8 mouse cellular contexts compared by ENCODE assay signal in genomic region chr7:100493484-100494414, GRCm38 (mm10). TPM values are rescaled to one million over a fixed set of nuclear protein-coding genes. Genes with fewer than 3 reads are reported as not detected.
A peak's percentile ranks its signal among the peaks of the same experiment; 100 is the strongest.
DNase-seq lines count a peak whose midpoint lies in the region; ATAC-seq lines count a peak whose summit lies in the region.

No protein-coding gene starts in this region.

- peaks cover 18% of the 10 kb centered on the region for H3K36me3 ChIP-seq in heart, embryonic 11.5 days (ENCODE audit: control insufficient read depth, insufficient read depth, low read length)

- WGBS in heart, embryonic 11.5 days (ENCODE audit: insufficient replicate concordance): 29% methylated on average over 19 of the region's 19 CpGs

- DNase-seq in layer of hippocampus, adult 9-10 months (ENCODE audit: low spot score): peak; percentile 41
- DNase-seq in layer of hippocampus, adult 18-20 months (ENCODE audit: low spot score in 2 of 2): no peak
- peak; percentile 59 for DNase-seq in c-Kit-positive CD71-positive TER-119-positive erythroid progenitor cells, embryonic 14.5 days (ENCODE audit: low spot score)
- peak; percentile 58 for DNase-seq in kidney, postnatal 14 days
- peak; percentile 56 to 66 for DNase-seq in spleen, postnatal 36 days (ENCODE audit: low spot score in 2 of 2)
- DNase-seq in right cerebral cortex, adult 18-20 months: no peak

- H3K9ac ChIP-seq in heart, embryonic 11.5 days (ENCODE audit: low read depth, low read length): peak overlapping the region; percentile 75

- peaks cover 23% of the 10 kb centered on the region for H3K4me1 ChIP-seq in heart, embryonic 11.5 days (ENCODE audit: control insufficient read depth, insufficient read depth, low read length)

- peak overlapping the region; percentile 61 for H3K4me3 ChIP-seq in heart, embryonic 11.5 days (ENCODE audit: low read depth, low read length)

- H3K27me3 ChIP-seq in heart, embryonic 11.5 days (ENCODE audit: control insufficient read depth, insufficient read depth, low read length): no peaks in the 10 kb centered on the region

- peak overlapping the region; percentile 83 for H3K27ac ChIP-seq in heart, embryonic 11.5 days (ENCODE audit: low read depth, low read length)

- H3K4me2 ChIP-seq in heart, embryonic 11.5 days: peak overlapping the region; percentile 98

- H3K9me3 ChIP-seq in heart, embryonic 11.5 days (replicated peaks; ENCODE audit: control insufficient read depth, low read length): no peaks in the 10 kb centered on the region

- ATAC-seq in heart, embryonic 11.5 days (replicated peaks; ENCODE audit: insufficient number of reproducible peaks, low FRiP score, low TSS enrichment): no peak; the same call in 1 of the 2 replicates
- ATAC-seq in megakaryocyte, adult 5-6 weeks (ENCODE audit: poor library complexity, severe bottlenecking): peak; percentile 13

RNA-seq across cellular contexts. Expression of gene Ucp2, which starts 0.6 kb away (rescaled TPM):
- 10 to 100 TPM; 60.5 to 73.3 TPM for total RNA-seq in layer of hippocampus, adult 18-20 months (2021)
- 216 and 245 TPM in 2 replicates for polyA plus RNA-seq in heart, embryonic 11.5 days (2014; fragmentation: Nextera tagmentation; extraction: Ambion mirVana)
- 702 and 742 TPM in 2 replicates for total RNA-seq in megakaryocyte, adult 5-6 weeks (2015)
- 316 and 332 TPM in 2 replicates for total RNA-seq in megakaryocyte, adult 5-6 weeks (2017)

RNA-seq across cellular contexts. Expression of gene Ucp3, which starts 21.0 kb away (rescaled TPM):
- 1 to 10 TPM; 1.9 to 2.8 TPM for total RNA-seq in layer of hippocampus, adult 18-20 months (2021)
- not detected in 2 replicates for polyA plus RNA-seq in heart, embryonic 11.5 days (2014; fragmentation: Nextera tagmentation; extraction: Ambion mirVana)
- total RNA-seq in megakaryocyte, adult 5-6 weeks (2015): 0.07 TPM in 2 replicates
- total RNA-seq in megakaryocyte, adult 5-6 weeks (2017): 0.45 TPM in 1 of 2 replicates, not detected in the other

RNA-seq across cellular contexts. Expression of gene Dnajb13, which starts 21.0 kb away (rescaled TPM):
- under 1 TPM; 0.36 to 0.77 TPM for total RNA-seq in layer of hippocampus, adult 18-20 months (2021)
- 0.19 and 0.21 TPM in 2 replicates for polyA plus RNA-seq in heart, embryonic 11.5 days (2014; fragmentation: Nextera tagmentation; extraction: Ambion mirVana)
- not detected in 2 replicates for total RNA-seq in megakaryocyte, adult 5-6 weeks (2015)
- total RNA-seq in megakaryocyte, adult 5-6 weeks (2017): 0.16 and 0.44 TPM in 2 replicates

RNA-seq across cellular contexts. Expression of gene Coa4, which starts 43.1 kb away (rescaled TPM):
- 1 to 10 TPM; 8.0 TPM for total RNA-seq in layer of hippocampus, adult 18-20 months (2021)
- polyA plus RNA-seq in heart, embryonic 11.5 days (2014; fragmentation: Nextera tagmentation; extraction: Ambion mirVana): 24.4 and 27.0 TPM in 2 replicates
- 24.7 and 31.5 TPM in 2 replicates for total RNA-seq in megakaryocyte, adult 5-6 weeks (2015)
- 19.4 and 23.0 TPM in 2 replicates for total RNA-seq in megakaryocyte, adult 5-6 weeks (2017)

Comparison
In these comparisons a context has a peak if more than half of its experiments do, and no peak if none do; other contexts are left out.
1. DNase-seq: peak in layer of hippocampus, adult 9-10 months (single experiment), c-Kit-positive CD71-positive TER-119-positive erythroid progenitor cells, embryonic 14.5 days (single experiment), kidney, postnatal 14 days (single experiment) and spleen, postnatal 36 days (2 of 2); none in layer of hippocampus, adult 18-20 months (0 of 2) and right cerebral cortex, adult 18-20 months (single experiment).
2. RNA of gene Ucp2, which starts 0.6 kb away (total RNA-seq): 316 to 742 TPM in megakaryocyte, adult 5-6 weeks; 60.5 to 73.3 TPM in layer of hippocampus, adult 18-20 months; every median in the first group is over 4 times any median in the second.